Mouse (Mus musculus): ENCODE data around the gene Kat5.

Kat5 gene

GRCm38 (mm10) chr19:5570353-5571246 is 39.4 kb downstream of the Kat5 start:
- DNase-seq (ENCODE audit: low spot score): no peak

DNA sequence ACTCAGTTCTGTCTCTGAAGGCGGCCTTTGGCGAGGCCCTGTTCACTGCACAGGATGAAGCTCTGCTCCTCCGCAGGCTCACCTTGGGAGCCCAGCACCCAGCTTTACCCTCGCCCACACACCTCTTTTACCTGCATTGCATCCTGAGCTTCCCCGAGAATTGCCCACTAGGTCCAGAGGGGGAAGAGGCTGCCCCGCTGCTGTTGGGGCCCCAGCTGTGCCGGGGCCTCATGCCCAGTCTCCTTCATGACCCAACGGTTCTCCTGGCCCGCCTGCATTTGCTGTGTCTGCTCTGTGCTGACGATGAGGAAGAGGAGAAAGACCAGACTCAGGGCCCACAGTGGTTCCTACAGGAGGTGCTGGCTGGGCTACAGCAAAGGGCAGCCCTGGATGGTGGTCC is 40.5 kb downstream of the Kat5 start:
- no peak for DNase-seq (ENCODE audit: low spot score)

DNA sequence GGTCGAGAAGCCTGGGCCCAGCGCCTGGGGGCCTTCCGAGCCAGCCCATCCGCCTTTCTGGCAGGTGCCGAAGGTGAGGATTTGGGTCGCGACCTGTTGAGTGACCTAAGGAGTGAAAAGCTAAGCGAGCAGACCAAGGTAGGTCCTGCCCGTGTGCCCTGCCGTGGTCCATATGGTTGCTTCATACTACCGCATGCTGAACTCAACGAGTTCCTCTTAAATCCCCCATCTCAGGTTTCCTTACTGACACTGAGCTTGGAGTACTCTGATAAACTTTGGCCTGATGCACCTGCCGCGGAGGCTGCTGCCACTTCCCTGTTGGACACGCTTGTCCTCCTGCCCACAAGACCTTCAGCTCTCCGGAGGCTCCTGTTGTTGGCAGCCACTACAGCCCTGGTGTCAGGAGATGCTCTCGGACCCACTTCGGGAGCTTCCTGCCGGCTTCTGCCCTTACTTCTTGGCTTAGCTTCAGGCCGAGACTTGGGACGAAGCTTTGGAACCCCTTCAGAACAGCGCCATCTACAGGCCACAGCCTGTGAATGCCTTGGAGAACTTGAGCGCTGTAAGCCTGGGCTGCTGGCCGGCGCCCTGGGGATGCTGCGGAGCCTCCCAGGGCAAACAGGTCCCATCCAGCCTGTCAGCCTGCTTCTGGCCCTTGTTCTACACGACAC is 41.4 kb downstream of the Kat5 start:
- peak; percentile 57 for DNase-seq (ENCODE audit: low spot score)

DNA sequence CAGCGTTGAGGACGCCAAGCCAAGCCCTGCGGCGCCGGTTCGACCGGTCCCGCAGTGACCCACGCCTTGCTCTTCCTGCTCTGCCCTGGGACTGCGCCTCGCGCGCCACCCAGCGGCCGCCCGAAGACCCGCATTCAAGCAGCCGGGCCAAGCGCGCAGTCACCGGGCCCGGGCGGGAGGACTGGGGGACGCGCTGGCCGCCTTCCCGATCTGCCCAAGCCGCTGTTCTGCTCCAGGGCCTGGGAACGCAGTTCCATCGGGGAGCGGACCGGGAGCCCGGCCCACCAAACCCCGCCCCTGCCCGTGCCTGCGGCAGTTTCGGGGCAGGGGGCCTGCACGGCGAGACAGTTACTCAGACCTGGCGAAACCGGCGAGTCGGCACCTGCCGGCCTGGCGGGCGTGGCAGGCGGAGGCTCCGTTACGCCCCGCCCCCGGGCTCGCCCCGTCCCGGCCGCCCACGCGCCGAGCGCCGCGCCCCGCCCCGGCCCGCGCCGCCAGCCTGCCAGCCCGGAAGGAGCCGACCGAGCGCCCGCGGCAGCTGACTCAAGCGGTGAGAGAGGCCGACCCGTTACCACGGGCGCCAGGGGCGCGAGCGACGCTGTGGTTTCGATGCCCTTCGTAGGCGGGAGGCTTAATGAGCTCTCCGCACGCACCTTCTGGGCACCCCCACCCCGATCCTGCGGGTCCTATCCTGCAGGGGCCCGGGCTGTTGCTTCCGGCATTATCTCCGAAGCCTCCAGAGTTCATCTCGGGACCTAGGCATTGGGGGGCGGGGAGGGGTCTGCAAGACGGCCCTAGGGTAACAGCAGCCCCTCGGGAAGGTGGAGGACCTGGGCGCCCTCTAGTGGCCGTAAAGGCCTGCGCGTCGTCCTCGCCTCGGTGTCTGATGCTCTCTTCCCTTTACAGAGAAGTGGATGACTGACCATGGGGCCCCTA is 42.2 kb downstream of the Kat5 start, which contains the start of gene Ap5b1:
Gene Ap5b1, plus strand, starts transcription at position 492 of the 936 bp plus-strand sequence.
- DNase-seq (ENCODE audit: low spot score): peak; percentile 75

- DNase-seq (ENCODE audit: low spot score): no peak
These were observed 42.9 kb downstream of the Kat5 start for GRCm38 (mm10) chr19:5567180-5567533.

DNA sequence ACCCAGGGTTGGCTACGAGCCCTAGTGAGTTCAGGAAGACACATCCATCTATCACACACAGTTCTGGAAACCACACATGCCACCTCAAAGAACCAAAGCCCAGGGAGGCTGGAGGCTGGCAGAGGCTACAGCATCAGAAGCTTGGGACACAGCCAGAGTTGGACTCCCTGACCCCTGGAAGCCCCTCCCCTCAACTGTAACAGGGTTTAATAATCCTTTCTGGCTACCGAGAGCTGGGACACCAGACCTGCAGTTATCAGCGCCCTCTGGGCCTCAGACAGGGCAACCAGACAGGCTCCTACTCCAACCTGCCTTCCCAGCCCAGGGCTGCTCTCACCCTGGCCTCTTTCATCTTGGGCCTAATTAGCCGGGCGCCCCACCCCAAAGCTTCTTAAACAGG is 43.7 kb downstream of the Kat5 start:
- DNase-seq (ENCODE audit: low spot score): no peak

DNA sequence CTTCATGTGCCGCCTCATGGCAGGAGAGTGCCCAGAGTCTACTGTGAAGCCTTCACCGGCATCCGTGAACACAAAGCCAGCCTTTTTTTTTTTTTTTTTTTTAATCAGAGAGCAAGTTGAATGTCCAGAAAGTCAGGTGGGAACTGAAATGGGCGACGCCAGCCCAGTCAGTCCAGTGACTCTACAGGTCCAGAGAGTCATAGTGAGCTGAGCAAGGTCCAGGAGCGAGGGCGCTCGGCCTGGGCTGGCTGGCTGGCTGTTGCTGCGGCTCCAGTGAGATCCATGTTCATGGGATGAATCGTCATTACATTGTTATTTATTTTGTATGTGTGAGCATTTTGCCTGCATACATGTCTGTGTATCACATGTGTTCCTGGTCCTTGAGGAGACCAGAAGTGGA is 47.3 kb downstream of the Kat5 start:
- DNase-seq (ENCODE audit: low spot score): no peak

GRCm38 (mm10) chr19:5561886-5562285 is 48.2 kb downstream of the Kat5 start:
- no peak for DNase-seq (ENCODE audit: low spot score)

DNA sequence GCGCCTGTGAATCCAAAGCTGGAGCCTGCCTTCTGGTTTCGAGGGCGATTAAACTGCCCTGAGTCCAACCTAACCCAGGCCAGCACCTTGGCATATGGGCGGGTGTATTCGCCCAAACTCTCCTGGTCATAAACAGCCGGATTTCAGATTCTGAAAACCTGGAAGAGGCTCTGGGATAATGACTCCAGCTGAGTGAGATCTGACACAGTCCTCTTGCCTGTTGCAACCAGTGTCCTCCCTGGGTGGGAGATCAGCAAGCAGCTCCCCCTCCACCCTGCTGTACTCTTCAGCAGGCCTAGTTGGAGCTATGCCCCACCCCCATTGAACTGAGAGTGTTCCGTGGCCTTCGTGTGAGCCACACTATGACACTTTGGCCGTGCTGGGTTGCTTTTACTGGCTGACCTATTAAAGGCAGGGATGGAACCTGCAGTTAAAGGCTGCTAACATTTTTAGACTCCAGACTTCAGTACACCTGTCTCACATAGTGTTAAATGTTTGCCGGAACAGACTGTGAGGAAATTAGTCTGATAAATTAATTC is 48.7 kb downstream of the Kat5 start:
- no peak for DNase-seq (ENCODE audit: low spot score)

DNA sequence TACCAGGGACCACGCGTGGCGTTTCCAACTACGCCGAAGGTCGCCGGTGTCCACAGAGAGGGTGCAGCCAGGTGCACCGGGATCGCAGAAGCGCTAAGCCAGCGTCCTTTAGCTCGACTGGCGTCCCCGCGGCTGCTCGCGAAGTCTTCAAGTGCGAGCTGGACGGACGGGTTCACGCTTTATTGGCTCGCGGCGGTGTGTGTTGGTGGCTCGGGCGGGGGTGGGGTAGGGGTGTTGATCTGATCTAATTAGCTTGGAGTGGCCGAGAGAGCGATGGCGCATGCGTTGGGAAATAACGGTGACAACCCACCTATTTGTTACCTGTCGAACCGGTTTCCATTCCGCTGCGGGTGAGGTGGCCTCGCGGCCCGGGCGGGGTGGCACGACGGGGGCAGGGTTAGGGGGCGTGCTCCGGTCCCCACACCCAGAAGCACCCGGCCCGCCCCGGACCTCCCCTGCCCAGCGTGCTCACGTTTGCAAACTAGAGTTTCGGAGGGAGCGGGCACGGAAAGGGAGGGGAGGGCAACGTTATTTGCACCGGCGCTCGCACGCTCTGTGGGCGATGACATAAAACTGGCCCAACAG is 49.5 kb downstream of the Kat5 start, which contains the start of gene Ovol1:
Gene Ovol1, minus strand, starts transcription at position 190 of the 585 bp plus-strand sequence.
- no peak for DNase-seq (ENCODE audit: low spot score)

- no peak for DNase-seq (ENCODE audit: low spot score)
These were observed 50.2 kb downstream of the Kat5 start for GRCm38 (mm10) chr19:5559631-5560456.

- no peak for DNase-seq (ENCODE audit: low spot score)
These were observed 50.8 kb downstream of the Kat5 start for GRCm38 (mm10) chr19:5559229-5559628.

DNA sequence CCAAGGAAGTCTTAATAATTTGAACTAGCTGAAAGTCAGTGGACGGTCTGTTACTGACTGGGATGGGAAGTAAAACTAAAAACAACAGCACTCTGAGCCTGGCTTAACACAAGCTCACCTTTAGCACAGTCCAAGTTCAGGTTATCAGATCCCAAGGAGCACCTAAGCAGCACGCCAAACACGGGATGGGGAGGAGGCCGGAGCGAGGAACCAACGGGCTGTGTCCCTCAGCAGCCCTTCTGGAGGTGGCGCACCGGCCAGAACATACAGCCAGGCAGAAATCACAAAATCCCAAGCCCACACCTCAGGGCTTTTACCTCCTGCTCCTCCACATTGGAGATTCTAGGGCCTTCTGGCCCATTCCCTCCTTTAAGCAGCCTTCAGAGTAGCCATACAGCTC is 51.3 kb downstream of the Kat5 start:
- no peak for DNase-seq (ENCODE audit: low spot score)

GRCm38 (mm10) chr19:5558169-5558568 is 51.9 kb downstream of the Kat5 start:
- no peak for DNase-seq (ENCODE audit: low spot score)

GRCm38 (mm10) chr19:5554212-5554611 is 55.8 kb downstream of the Kat5 start:
- no peak for DNase-seq (ENCODE audit: low spot score)

GRCm38 (mm10) chr19:5553802-5554201 is 56.2 kb downstream of the Kat5 start:
- DNase-seq (ENCODE audit: low spot score): no peak

All from left cerebral cortex, adult 11 months (tissue).